Mouse (Mus musculus) spleen, postnatal 4 days (tissue): ENCODE results near the gene 2310039H08Rik.

Experiments
- DNase-seq, 2 experiments: peaks; one replicate each; pipeline ENCODE4 v3.0.0; 2022; ENCODE audit warnings: low spot score in 2 of 2

2310039H08Rik gene

GRCm38 (mm10) chr17:46772404-46773277 is at the start of gene 2310039H08Rik:
2310039H08Rik (plus strand) TSS chr17:46772635.
- DNase-seq: peak; percentile 78 to 88

DNA sequence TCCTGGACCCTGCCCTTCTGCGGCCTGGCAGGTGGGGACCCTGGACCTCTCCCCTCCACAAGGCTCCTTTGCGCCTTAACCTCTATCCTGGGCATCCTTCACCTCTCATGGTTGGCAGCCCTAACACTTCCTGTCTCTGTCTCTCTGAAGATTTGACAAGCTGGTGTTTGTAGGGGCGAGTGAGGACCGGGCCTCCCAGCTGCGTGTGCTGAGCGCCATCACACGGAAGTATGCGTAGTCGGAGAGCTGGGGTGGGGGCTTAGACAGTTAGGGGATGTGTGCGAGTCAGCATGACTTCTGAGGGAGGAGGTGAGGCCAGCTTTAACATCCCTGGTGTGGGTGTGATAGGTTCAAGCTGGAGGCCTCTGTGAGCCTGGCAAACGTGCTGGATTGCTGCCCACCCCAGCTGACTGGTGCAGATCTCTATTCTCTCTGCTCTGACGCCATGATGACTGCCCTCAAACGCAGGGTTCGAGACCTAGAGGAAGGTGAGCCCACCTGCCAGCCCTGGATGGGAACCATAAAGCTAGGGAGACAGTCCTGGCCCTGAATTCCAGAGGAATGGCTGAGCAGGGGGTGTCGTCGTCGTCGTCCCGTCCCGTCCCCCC is 47.9 kb upstream of the 2310039H08Rik start:
- no peak for DNase-seq

DNA sequence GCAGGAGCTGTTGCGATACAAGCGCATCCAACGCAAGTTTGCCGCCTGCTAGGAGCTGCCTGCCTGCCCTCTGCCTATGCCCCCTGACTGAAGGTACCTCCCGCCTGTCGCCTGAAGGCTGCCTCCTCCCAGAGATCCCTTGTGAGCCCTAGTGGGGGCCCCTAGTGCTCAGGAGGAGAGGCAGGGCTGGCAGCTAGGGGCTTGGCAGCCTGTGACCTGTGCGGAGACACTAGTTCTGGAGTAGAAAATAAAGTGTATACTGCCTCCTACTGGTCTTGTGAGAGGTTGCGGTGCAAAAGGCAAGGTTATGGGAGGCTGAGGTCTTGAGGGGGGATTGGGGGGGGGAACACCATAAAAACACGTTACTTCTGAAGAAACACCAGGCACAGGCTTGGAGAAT is 47.2 kb upstream of the 2310039H08Rik start:
- no peak for DNase-seq

DNA sequence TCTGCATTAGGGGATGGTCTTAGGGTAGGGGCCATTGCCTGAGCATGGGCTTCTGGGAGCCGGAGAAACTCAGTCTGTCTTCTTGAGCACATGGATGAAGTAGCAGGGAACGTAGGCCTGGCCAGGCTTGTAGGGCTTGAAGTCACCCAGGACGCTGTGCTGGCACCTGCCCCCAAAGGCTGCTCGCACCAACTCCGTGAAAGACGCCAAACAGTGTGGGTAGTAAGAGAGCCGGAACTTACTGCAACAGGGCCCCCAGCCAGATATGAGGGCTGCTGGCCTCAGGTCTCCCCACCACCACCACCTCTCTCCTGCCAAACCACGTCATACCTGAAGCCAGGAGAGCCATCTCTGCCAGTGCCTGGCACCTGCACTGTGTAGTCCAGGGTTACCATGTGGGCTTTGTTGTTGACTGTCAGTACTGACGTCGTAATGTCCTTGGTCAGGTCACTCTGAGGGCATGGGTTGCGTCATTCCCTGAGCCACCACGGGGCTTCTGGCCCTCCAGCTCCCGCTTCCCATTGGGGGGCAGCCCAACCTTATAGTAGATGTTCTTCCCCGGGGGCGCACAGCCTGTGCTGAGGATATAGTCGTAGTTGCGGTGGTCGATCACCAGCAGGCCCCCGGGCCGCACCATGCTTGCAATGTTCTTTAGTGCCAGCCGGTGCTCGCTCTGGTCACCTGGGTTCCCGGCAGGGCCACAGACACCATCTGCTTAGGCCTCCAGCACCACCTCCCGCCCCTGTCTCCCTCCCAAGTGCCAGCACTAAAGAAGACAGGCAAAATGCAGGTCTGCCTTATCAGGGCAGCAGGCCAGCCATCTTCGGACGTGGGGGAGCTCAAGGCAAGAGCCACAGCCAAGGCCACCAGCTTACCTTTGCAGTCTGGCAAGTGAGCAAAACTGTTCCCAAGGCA is 46.4 kb upstream of the 2310039H08Rik start:
- DNase-seq: no peak

DNA sequence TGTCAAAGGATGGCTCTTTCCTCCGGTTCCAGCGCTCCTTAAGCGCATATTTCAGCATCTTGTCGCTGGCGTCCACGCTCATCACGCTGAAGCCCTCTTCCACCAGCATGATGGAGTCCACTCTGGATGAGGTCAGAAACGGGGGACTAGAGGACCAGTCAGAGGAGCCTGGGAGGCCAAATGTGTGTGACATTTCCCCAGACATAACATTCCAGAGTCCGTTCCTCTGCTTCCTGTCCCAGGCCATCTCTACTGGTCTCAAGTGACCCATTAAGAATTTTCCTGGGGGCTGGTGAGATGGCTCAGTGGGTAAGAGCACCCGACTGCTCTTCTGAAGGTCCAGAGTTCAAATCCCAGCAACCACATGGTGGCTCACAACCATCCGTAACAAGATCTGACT is 45.2 kb upstream of the 2310039H08Rik start:
- no peak for DNase-seq

DNA sequence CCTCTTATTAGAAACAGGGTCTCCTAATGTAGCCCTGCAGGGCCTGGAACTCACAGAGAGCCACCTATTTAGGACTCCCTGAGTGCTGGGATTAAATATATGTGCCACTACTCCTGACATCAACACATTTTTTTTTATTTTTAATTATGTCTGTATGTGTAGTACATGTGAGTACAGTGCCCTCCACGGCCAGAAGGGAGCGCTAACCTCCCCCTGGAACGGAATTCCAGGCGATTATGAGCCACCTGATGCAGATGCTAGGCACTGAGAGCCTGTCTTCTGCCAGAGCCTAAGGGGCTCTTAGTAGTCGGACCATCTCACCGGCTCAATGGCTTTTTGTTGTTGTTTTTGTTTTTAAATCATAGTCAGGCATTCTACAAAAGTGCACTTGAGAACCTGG is 44.4 kb upstream of the 2310039H08Rik start:
- no peak for DNase-seq

- DNase-seq: no peak
Observed at GRCm38 (mm10) chr17:46728496-46728895, 43.9 kb upstream of the 2310039H08Rik start.

DNA sequence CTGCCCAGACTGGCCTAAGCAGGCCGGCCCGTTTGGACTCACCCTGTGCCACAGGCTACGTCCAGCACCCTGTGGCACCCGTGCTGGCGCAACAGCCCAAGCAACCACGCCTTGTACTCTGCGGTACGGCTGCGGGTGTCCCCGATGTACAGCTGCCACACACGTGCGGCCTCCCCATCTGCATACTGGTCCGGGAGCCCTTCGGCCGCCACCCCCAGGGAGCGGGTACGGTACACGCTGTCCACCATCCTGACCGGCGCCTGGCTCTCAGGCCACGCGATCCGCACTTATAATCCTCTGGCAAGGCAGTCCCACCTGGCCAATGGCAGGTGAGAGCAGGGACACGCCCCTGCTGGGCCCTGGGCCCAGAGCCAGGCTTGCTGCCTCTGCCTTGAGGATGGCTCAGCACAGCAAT is 43.5 kb upstream of the 2310039H08Rik start, which contains the start of gene Gnmt:
TSS of gene Gnmt (minus strand) at position 265 of the 415 bp plus-strand sequence.
- DNase-seq: no peak

DNA sequence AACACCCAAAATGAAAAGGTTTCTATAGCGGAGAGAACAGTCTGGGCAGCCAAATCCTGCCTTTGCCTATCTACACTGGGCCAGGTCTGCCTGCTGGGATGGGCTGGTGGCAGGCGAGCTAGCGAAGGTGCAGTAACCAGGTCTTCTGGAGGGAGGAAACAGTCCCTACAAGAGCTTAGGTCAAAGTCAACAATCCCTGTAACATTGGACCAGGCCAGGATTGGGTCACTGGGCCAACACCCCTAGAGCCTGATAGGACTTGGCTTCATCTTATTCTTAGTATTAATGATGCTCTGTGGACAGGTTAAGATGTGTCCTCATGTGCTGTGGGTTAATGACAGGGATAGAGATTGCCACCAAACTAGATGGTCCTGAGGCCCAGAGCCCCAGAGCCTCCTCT is 38.4 kb upstream of the 2310039H08Rik start:
- no peak for DNase-seq

GRCm38 (mm10) chr17:46735287-46735686 is 37.1 kb upstream of the 2310039H08Rik start:
- no peak for DNase-seq

DNA sequence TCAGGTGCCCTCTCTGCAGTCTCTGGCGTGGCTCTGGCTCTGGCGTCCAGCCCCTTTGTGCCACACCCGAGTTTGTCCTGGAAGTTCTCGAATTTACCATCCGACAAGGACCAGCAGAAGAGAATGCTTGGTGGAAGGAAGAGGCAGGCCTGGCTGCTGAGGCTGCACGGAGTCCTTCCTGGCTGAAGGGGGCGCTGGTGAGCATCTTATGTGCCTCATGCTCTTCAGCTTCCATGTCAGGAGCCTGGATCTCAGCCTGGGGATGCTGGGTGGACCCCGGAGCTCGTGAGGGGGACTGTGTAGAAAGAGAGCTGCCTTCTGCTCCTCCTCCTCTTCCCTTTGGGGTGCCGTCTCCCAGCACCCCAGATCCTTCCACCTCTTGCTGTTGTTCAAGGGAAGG is 36.3 kb upstream of the 2310039H08Rik start:
- peak; percentile 39 to 82 for DNase-seq

DNA sequence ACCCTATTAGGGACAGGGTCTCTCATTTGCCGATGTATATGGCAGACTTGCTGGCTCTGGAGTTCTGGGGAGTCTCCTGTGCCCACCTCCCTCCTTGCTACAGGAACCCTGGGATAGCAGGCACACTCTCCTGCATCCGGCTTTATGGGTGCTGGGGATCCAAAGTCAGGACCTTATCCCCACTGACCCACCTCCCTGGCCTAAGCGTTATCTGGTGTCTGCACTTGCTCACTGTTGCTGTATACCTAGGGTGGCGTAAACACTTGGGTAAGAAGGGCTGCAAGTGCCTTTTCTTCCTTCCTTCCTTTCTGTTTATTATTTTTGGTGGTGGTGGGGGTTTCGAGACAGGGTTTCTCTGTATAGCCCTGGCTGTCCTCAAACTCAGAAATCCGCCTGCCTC is 31.1 kb upstream of the 2310039H08Rik start:
- DNase-seq: no peak

DNA sequence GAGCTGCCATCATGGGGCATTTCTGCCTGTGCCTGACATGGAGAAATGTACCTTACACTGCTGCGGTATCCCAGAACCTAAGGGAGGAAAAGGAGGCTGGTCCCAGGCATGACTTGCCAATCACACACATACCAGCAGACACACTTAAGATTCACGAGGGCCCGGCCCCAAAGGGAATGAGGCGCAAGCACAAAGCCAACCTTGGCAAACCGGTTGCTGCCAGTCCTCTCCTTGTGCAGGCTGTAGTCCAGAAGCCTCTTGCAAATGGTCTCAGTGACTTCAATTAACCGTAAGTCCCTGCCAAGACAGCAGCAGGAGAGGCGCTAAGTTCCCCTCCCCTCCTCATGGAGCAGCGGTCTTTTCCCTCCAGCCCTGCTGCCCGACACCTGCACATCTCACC is 29.4 kb upstream of the 2310039H08Rik start:
- DNase-seq: no peak

DNA sequence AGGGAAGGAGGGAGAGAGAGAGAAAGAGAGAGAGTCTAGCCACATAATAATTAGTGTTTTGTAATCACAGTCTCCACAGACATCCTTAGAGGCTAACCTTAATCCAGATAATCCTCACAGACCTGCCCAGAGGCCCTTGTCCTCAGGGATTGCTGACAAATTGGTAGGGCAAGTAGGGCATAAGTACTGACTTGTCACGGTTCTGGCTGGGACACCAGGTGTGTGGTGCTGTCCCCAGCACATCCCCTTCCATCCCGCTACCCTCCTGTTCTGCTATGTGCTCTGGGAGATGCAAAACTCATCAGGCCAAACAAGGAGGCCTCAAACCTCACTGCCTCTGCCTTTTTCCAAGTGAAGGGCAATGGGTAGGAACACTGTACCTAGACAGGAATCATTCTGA is 26.9 kb upstream of the 2310039H08Rik start:
- no peak for DNase-seq

GRCm38 (mm10) chr17:46747234-46747633 is 25.2 kb upstream of the 2310039H08Rik start:
- no peak for DNase-seq

GRCm38 (mm10) chr17:46747806-46748205 is 24.6 kb upstream of the 2310039H08Rik start:
- no peak for DNase-seq

DNA sequence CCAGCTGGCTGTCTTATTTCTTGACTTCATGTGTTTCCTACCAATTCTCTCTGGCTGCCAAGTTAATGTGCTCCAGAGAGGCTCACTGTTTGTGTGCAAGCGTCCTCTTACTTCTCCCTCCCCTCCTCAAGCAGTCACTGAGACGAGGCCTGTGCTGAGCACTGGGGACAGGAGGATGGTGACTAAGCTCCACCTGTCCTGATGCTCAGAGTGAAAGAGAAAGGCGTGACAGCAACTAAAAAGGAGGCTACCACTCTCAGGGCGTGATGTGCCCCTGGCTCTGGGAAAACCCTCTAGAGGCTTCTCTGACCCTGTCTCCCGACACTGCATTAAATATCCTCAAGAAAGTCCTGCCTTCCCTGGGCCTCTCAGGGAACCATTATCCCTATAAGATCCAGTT is 23.2 kb upstream of the 2310039H08Rik start:
- DNase-seq: no peak

DNA sequence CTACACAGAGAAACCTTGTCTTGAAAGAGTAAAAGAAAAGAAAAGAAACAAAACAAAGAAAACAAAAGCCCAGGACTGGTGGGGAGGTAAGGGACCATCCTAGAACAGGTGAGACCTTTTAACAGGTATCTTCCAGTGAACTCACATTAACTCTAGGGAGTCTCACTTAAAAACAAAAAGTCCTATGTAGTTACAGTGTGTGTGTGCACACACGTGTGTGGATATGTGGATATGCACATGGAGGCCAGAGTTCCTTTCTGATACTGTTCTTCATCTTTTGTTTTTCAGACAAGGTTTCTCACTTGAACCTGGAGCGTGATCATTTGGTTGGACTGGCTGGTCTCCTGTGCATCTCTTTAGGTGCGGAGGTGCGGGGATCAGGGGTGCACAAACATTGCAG is 21.9 kb upstream of the 2310039H08Rik start:
- no peak for DNase-seq

- DNase-seq: peak in 1 of 2 experiments; percentile 67
Observed at GRCm38 (mm10) chr17:46751056-46751793, 21.2 kb upstream of the 2310039H08Rik start.

DNA sequence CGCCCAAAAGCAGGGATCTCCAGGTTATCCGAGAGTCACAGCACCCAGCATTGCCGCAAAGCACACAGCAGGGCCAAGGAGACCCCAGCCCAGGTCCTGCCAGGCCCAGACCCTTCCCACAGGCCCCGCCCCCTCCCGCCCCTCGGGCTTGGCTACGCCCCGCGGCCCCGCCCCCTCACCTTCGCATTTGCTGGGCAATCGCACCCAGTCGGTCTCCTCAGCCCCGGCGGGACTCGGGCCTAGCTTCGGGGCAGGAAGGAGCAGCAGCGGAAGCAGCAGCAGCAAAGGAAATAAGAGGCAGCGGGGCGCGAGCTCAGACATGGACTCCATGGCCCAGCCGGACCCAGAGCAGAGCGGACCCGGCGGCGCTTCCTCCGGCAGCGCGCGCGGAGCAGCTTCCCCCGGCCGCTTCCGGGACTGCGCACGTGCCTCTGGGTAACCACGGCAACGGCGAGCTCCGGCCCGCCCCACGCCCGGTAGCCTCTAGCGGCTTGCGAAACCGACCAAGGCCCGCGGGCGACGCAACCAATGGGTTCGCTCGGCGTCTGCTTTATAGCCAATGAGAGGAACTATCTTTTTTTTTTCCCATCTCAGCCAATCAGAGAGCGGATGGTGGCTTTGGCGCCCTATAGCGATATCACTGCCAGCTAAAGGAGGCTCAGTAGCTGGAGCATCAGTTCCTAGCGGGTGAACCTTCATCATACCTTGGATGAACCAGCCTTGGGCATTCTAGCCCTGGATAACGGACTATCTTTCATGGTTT is 20.5 kb upstream of the 2310039H08Rik start, which contains the start of gene Cnpy3:
TSS of gene Cnpy3 (minus strand) at position 421 of the 763 bp plus-strand sequence.
- peak; percentile 97 to 98 for DNase-seq
